Mouse (Mus musculus): ENCODE data around the gene Sfxn3.

The Sfxn3 gene

DNA sequence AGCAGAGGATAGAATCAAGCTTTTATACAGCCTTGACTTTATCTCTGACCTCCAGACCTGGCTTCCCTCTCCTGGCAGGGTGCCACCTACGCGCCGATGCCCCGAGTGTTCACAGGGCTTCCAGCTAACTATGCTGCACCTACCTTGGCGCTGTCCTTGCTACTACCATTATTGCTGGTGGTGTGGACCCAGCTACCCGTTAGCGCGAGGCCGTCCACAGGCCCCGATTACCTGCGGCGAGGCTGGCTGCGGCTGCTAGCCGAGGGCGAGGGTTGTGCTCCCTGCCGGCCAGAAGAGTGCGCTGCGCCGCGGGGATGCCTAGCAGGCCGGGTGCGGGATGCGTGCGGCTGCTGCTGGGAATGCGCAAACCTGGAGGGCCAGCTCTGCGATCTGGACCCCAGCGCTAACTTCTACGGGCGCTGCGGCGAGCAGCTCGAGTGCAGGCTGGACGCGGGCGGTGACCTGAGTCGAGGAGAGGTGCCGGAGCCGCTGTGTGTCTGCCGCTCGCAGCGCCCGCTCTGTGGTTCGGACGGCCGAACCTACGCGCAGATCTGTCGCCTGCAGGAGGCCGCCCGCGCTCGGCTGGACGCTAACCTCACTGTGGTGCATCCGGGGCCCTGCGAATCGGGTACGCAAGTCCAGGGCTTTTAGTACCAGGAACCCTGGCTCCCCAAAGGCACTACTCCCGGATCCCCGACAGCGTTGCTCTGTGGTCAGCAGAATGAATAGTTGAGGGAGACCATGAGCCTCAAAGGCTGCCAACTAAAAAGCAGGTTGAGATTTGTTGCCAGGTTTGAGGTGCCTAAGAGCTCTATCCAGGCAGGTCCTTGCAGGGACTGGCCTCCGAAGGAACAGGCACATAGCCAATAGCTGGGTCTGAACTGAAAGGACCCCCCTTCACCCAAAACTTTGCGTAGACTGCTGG, 29.5 kb downstream of the Sfxn3 start:
- no peak for DNase-seq (ENCODE audit: low spot score)

DNA sequence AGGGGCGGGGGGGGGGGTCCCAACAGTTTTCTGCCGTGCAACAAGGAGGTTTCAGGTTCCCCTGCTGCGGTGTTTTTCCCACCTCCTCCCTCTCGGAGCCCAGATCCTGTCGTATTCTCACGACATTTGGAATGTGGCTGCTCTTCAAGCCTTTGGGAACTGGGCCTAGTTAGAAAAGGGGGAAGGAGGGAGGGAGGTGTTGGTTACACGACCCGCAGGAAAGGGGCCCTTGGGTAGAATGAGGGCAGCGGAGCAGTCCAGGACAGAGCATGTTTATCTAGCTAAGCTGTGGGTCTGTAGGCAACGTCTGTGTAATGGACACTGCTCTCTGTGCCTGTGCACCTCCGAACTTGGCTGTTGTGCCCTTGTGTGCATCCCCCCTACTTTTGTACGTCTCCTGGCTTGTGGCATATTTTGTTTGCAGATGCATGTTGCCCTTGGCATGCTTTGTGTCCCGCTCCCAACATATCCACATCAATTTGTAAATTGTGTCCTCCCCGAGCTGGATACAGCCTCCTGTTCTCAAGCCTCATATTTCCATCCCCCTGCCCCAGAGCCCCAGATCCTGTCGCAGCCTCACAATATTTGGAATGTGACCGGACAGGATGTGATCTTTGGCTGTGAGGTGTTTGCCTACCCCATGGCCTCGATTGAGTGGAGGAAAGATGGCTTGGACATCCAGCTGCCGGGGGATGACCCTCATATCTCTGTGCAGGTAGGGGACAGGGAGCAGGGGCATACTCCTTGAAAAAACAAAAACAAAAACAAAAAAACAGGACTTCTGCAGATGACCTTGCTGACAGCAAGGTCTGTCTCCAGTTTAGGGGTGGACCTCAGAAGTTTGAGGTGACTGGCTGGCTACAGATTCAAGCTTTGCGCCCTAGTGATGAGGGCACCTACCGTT, 30.7 kb downstream of the Sfxn3 start:
- no peak for DNase-seq (ENCODE audit: low spot score)

DNA sequence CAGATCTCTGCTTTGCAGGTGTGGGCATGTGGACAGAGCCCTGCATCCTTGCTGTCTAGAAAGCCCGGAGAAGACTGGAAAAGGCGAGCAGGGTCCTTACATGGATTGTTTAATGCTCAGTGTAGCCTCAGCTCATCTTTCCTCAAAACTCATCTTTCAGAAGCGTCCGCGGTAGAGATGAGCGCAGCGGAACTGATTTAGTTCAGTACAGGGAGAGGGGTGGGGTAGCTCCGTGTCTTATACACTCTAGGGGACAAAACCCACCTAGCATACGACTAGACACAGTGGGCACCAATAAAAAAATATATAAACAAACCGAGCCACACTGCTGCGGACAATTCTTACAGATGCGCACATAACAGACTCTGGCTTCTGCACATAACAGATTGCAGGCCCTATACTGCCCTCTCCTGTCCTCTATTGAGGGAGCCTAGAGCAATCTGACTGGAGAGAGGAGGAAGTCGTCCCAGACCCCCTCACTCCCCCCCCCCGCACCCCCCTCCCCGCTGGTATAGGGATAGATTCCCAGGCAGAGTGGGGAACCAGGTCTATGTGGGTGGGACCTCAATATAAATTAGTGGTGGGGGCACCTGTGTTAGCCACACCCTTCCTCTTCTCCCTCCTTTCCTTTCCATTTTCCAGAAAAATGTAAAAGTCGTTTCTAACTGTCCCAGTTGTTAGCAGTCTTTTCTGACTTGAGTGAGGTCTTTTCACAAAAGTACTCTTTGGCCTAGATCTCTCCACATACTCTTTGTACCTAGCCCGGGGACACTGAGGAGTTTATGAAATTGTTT, 31.9 kb downstream of the Sfxn3 start:
- no peak for DNase-seq (ENCODE audit: low spot score)

DNA sequence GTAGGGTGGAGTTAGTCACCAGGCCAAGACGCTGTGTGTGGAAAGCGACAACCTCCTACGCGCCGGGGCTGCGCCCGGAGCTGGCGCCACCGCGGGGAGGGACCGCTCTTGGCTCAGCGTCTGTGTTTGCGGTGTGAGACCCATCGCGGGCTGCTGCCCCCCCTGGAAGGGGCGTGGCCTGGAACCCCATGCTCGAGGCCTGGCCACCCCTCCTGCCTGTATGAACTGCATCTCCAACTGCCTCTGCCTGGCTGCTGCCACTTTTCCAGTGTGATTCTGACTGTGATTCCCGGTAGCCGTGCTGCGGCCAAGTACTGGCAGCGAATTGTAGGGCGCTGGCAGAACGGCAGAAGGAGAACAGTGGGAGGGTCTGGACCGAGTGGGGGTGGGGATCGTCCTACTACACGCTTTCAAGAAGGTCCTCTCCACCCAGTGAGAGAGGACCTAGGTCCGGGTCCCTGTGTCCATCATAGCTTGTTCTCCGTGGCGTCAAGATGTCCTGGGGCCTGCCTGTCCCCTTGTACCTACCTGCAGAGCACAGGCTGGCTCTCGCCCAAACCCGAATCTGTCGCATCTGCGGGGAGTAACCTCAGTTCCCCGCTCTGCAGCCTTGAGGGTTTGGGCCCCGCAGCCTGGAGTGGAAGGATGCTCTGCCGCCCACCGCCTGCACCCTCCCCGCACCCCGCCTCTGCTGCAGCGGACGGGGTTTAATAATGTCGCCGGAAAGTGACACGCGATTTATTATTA, 32.6 kb downstream of the Sfxn3 start:
- DNase-seq (ENCODE audit: low spot score) = peak; percentile 85

DNA sequence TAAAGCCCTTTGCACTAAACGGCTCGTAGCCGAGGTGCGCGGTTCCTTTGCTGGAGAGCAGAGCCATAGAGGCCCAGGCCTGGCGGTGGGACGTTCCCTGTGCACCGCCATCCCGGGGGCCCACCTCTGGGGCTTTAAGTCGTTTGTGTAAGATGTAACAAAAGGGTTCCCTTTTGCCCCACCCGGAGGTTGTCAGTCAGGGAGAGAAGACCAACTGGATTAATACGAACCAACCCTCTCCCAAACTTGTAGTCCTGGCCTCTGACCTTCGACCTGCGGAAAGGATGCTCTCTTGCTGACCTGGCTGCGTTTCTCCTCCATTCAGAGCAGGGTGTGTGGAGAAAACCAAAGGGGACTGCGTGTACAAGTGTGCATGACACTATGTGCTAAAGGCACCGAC, 33.4 kb downstream of the Sfxn3 start:
- no peak for DNase-seq (ENCODE audit: low spot score)

DNA sequence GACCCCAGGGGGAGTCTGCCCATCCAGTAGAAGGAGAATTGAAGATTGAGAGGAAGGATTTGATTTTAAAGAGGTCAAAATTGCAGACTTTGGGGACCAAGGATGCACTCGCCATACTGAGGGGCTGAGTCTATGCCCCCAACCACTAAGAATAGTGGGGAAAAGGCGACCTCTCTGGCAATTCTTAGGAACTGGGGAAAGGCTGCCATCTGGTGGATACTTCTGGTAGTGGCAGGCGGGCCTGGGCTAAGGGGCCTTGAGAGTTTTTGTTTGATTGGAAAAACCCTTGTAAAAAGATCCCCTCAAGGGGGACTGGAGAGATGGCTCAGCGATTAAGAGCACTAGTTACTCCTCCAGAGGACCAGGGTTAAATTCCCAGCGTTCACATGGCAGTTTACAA, 34.0 kb downstream of the Sfxn3 start:
- no peak for DNase-seq (ENCODE audit: low spot score)

DNA sequence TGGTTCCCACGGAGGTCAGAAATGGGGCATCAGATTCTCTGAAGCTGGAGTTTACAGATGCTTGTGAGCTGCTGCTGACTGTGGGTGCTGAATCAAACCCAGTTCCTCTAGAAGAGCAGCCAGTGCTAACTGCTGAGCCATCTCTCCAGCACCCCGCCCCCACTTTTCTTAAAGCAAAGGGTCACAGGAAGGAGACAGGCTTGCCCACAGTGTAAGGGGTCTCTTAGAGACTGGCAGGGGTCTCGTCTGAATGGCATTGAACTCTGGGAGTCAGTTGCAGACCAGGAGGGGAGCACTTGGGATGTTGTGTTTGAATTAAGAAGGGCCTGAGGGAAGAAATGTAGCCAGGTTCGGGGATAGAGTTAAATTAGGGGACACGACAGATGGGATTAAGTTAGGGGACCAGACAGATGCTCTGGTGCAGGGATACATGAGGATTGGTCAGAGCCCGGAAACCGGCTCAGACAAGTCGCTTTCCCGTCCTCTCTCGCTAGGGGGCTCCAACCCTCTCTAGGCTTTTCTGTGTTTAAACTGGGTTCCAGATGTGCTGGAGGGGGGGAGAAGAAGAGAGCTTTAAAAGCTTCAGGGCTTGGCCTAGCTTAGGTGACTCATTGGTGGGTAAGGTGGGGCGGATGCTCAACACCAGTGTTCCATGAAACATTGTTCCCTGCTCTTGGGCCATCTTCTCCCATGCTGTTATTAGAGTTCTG, 34.7 kb downstream of the Sfxn3 start:
- no peak for DNase-seq (ENCODE audit: low spot score)

DNA sequence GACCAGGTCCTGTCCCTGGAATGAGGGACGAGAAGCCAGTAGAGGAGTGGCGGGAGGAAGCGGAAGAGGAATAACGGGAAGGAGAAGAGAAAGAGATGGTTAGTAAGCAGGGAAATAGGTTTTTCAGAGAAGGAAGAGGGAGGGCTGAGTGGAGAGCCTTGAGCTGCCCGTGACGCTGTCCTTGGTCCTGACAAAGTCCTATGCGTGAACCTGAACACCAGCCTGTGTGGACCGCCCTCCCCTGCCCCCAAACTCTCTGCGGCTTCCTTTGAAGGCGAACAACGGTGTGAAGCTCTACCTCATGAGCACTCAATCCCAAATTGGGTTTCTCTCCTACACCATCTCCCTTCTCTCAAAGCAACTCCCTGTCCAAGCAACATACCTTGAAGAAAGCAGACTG, 50.6 kb downstream of the Sfxn3 start:
- DNase-seq (ENCODE audit: low spot score) = no peak

DNA sequence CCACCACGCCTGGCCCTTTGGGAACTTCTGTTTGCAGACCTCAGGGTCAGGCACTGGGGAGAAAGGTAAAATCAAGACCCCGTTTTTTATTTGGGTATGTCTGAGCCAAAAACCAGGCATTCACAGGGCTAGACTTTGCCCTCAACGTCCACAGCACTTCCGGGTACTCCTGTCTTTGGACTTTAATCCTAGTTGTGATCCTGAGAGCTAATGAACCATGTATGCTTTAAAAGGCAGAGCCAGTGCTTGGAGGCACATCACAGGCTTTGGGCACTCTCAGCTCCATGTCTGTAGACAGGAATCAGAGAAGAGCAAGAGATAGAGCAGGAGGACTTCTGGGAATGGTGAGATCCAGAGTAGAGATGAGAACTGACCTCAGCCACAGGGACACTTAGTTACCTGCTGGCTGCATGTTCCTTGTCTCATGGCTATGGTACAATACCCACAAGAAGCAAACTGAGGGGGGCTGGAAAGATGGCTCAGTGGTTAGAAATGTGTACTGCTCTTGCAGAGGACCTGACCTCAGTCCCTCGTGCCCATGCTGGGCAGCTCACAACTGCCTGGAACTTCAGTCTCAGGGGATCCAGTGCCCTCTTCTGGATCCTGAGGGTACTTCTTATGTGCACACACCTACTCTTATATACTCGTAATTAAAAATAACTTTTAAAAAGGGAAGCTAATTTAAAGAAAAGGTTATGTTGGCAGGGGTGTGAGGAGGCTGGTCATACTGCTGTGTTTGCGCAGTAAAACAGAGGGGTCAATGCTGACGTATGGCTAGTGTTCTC, 53.4 kb downstream of the Sfxn3 start:
- DNase-seq (ENCODE audit: low spot score) = no peak

DNA sequence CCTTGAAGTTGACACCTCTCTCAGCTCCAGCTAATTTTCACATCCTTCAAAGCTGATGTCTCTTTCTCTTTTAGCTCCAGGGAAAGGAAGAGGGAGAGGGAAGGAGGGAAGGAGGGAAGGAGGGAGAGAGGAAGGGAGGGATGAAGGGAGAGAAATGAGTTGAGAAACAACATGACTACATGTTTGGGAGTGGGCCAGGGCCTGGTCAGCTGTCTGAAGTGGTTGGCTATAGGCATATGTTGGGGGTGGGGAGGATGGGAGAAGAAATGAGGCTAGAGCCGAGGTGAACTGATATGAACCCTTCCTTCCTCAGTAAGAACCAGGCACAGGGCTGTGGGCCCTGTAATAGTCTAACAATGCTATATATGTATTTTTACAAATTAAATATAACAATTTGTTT, 58.3 kb downstream of the Sfxn3 start:
- DNase-seq (ENCODE audit: low spot score) = no peak

Data from ovary, adult 18-20 months (tissue).